Mouse (Mus musculus) erythroblast, embryonic 14.5 days (primary cell): ENCODE data around the gene Irf1. TPM values are rescaled to one million over a fixed set of nuclear protein-coding genes. Genes with fewer than 3 reads are reported as not detected.

Source experiments
- H3K27me3 ChIP-seq: 2 replicates; pipeline ENCODE4 v1.6.1; 2012; ENCODE audit warnings: inconsistent platforms; ENCODE audit not compliant: control insufficient read depth
- H3K36me3 ChIP-seq: 2 replicates; pipeline ENCODE4 v1.6.1; 2012; ENCODE audit warnings: mild to moderate bottlenecking, inconsistent platforms; ENCODE audit not compliant: control insufficient read depth
- H3K4me1 ChIP-seq: 2 replicates; pipeline ENCODE4 v1.6.1; 2012; ENCODE audit warnings: inconsistent platforms; ENCODE audit not compliant: control insufficient read depth
- H3K4me3 ChIP-seq: replicated peaks from 2 replicates; pipeline ENCODE3; 2012; ENCODE audit warnings: moderate library complexity, mild to moderate bottlenecking, inconsistent platforms
- H3K9me3 ChIP-seq: 2 replicates; pipeline ENCODE4 v1.6.1; 2012; ENCODE audit warnings: low read length, inconsistent platforms, mixed read lengths; ENCODE audit not compliant: control insufficient read depth
- GATA1 ChIP-seq: IDR thresholded peaks from 2 replicates; pipeline ENCODE4 v1.6.1; 2012; ENCODE audit warnings: low read length, inconsistent platforms, mixed read lengths
- TAL1 ChIP-seq: IDR thresholded peaks from 3 replicates; pipeline ENCODE4 v1.6.1; 2012; ENCODE audit warnings: low read length, inconsistent platforms, mixed read lengths
- polyA plus RNA-seq: library from polyadenylated mRNA; stranded (reverse); fragments of >175 nt; gene quantifications from 2 replicates; pipeline ENCODE4 v1.2.3, GENCODE M21; 2012

Irf1 gene
- polyA plus RNA-seq, 1 experiment = 0.01 TPM

- H3K36me3 ChIP-seq = no peaks in the 10 kb centered on the region
- peaks cover 18% of the 10 kb centered on the region for H3K4me1 ChIP-seq
- no peaks in the 10 kb centered on the region for H3K9me3 ChIP-seq
- no peak overlapping the region for H3K4me3 ChIP-seq
- no peak for TF ChIP-seq TAL1
- TF ChIP-seq GATA1 = no peak
- H3K27me3 ChIP-seq = peaks cover 27% of the 10 kb centered on the region
Measured at GRCm38 (mm10) chr11:53758791-53759351, 10.9 kb upstream of the Irf1 start.

- TF ChIP-seq TAL1 = no peak
- no peak for TF ChIP-seq GATA1
- Histone ChIP-seq H3K9me3 (no peaks in the 10 kb centered on the region), H3K4me1 (peaks cover 19% of the 10 kb centered on the region), H3K4me3 (no peak overlapping the region), H3K27me3 (peaks cover 36% of the 10 kb centered on the region), H3K36me3 (no peaks in the 10 kb centered on the region)
Measured at GRCm38 (mm10) chr11:53759545-53760406, 10.0 kb upstream of the Irf1 start.

GRCm38 (mm10) chr11:53761284-53761683 is 8.5 kb upstream of the Irf1 start:
- no peaks in the 10 kb centered on the region for H3K9me3 ChIP-seq
- H3K4me3 ChIP-seq = no peak overlapping the region
- no peaks in the 10 kb centered on the region for H3K36me3 ChIP-seq
- TF ChIP-seq GATA1 = no peak
- TF ChIP-seq TAL1 = no peak
- H3K27me3 ChIP-seq = peaks cover 44% of the 10 kb centered on the region
- H3K4me1 ChIP-seq = peaks cover 19% of the 10 kb centered on the region

GRCm38 (mm10) chr11:53761822-53762221 is 8.0 kb upstream of the Irf1 start:
- peaks cover 44% of the 10 kb centered on the region for H3K27me3 ChIP-seq
- H3K4me3 ChIP-seq = no peak overlapping the region
- peaks cover 19% of the 10 kb centered on the region for H3K4me1 ChIP-seq
- H3K9me3 ChIP-seq = no peaks in the 10 kb centered on the region
- H3K36me3 ChIP-seq = no peaks in the 10 kb centered on the region
- TF ChIP-seq GATA1 (no peak), TAL1 (no peak)

- no peaks in the 10 kb centered on the region for H3K36me3 ChIP-seq
- peak overlapping the region; percentile 52 for H3K4me3 ChIP-seq
- TF ChIP-seq GATA1 (no peak), TAL1 (no peak)
- peaks cover 47% of the 10 kb centered on the region for H3K27me3 ChIP-seq
- H3K4me1 ChIP-seq = peaks cover 19% of the 10 kb centered on the region
- no peaks in the 10 kb centered on the region for H3K9me3 ChIP-seq
Measured at GRCm38 (mm10) chr11:53762426-53762825, 7.4 kb upstream of the Irf1 start.

- H3K4me1 ChIP-seq = peaks cover 19% of the 10 kb centered on the region
- no peaks in the 10 kb centered on the region for H3K9me3 ChIP-seq
- H3K4me3 ChIP-seq = peak overlapping the region; percentile 52
- H3K36me3 ChIP-seq = no peaks in the 10 kb centered on the region
- TF ChIP-seq TAL1 (no peak), GATA1 (no peak)
- H3K27me3 ChIP-seq = peaks cover 48% of the 10 kb centered on the region
Measured at GRCm38 (mm10) chr11:53762827-53763495, 6.9 kb upstream of the Irf1 start.

- no peaks in the 10 kb centered on the region for H3K36me3 ChIP-seq
- H3K4me3 ChIP-seq = peak overlapping the region; percentile 52
- no peaks in the 10 kb centered on the region for H3K9me3 ChIP-seq
- H3K27me3 ChIP-seq = peaks cover 52% of the 10 kb centered on the region
- peaks cover 19% of the 10 kb centered on the region for H3K4me1 ChIP-seq
- no peak for TF ChIP-seq GATA1
- no peak for TF ChIP-seq TAL1
Measured at GRCm38 (mm10) chr11:53763496-53764140, 6.2 kb upstream of the Irf1 start.

- TF ChIP-seq GATA1 (no peak), TAL1 (no peak)
- Histone ChIP-seq H3K4me3 (no peak overlapping the region), H3K9me3 (no peaks in the 10 kb centered on the region), H3K4me1 (peaks cover 20% of the 10 kb centered on the region), H3K27me3 (peaks cover 62% of the 10 kb centered on the region), H3K36me3 (no peaks in the 10 kb centered on the region)
Measured at GRCm38 (mm10) chr11:53764581-53764980, 5.2 kb upstream of the Irf1 start.
